Comparison of ENCODE assay signal across 28 mouse cellular contexts in the genomic region with DNA sequence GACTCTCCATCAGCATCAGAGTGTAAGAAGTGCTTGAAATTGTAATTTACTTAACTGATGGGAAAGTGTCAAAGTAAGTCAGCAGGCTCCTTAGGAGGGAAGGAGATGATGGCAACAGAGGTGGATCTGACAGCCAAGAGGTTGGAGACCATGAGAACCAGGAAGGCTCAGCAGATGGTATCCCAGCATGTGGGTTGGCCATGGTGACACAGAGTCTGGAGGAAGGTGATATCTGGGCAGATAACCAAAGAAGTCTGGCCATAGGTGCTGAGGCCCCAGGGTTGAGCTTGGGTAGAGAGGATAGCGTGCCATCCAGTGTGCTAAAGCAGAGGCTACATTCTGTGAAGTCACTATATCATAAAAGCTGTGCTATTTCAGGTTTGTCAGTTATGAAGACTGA. TPM values are rescaled to one million over a fixed set of nuclear protein-coding genes. Genes with fewer than 3 reads are reported as not detected.
DNase-seq lines count a peak whose midpoint lies in the region; ATAC-seq and TF ChIP-seq lines count a peak whose summit lies in the region.
"Had no signal": no experiment of that assay in that cellular context is flagged by ENCODE, and none has a peak within 500 bp of the region (broad histone marks: within the 10 kb centered on the region; RNA-seq: fewer than 3 reads in every experiment).

No protein-coding gene starts in this region.

- 82% methylated on average over 1 of the region's 1 CpGs for WGBS in hindbrain, postnatal 0 days
- WGBS in hindbrain, embryonic 11.5 days, result 94% methylated on average over 1 of the region's 1 CpGs

- no peak overlapping the region for H3K4me2 ChIP-seq in hindbrain, postnatal 0 days (ENCODE audit: low read depth, low read length)
- H3K4me2 ChIP-seq in hindbrain, embryonic 11.5 days (replicated peaks; ENCODE audit: low read depth, low read length), result no peak overlapping the region
- H3K4me2 ChIP-seq: embryonic facial prominence, embryonic 12.5 days; heart, embryonic 11.5 days; liver, embryonic 13.5 days; midbrain, embryonic 12.5 days had no signal

- H3K9ac ChIP-seq in hindbrain, postnatal 0 days (replicated peaks; ENCODE audit: low read length), result no peak overlapping the region
- H3K9ac ChIP-seq in hindbrain, embryonic 11.5 days (ENCODE audit: low read depth, low read length), result no peak overlapping the region
- H3K9ac ChIP-seq: embryonic facial prominence, embryonic 12.5 days; liver, embryonic 13.5 days; midbrain, embryonic 12.5 days had no signal

- no peaks in the 10 kb centered on the region for H3K9me3 ChIP-seq in hindbrain, postnatal 0 days (ENCODE audit: low read length)
- no peaks in the 10 kb centered on the region for H3K9me3 ChIP-seq in hindbrain, embryonic 11.5 days (ENCODE audit: control insufficient read depth, low read length)
- H3K9me3 ChIP-seq: embryonic facial prominence, embryonic 12.5 days; liver, embryonic 13.5 days; megakaryocyte, embryonic 14.5 days; midbrain, embryonic 12.5 days had no signal

- 0 out of 2 replicates have a peak, but pooled peaks have one; percentile 32 for ATAC-seq in hindbrain, postnatal 0 days
- ATAC-seq in hindbrain, embryonic 11.5 days (ENCODE audit: low FRiP score), result no peak
- ATAC-seq: CD4-positive, CD25-positive, alpha-beta regulatory T cell, adult 4 months; forebrain, embryonic 14.5 days; intestine, postnatal 0 days; lung, postnatal 0 days had no signal

- H3K4me1 ChIP-seq in hindbrain, postnatal 0 days (ENCODE audit: insufficient read depth, low read length), result no peaks in the 10 kb centered on the region
- H3K4me1 ChIP-seq in hindbrain, embryonic 11.5 days (replicated peaks; ENCODE audit: control insufficient read depth, insufficient read depth, low read length), result no peaks in the 10 kb centered on the region
- H3K4me1 ChIP-seq: embryonic facial prominence, embryonic 12.5 days; liver, embryonic 13.5 days; megakaryocyte, embryonic 14.5 days; midbrain, embryonic 12.5 days had no signal

- H3K27ac ChIP-seq in hindbrain, postnatal 0 days, result no peak overlapping the region
- H3K27ac ChIP-seq in hindbrain, embryonic 11.5 days (ENCODE audit: low read depth, low read length), result no peak overlapping the region
- H3K27ac ChIP-seq: embryonic facial prominence, embryonic 12.5 days; left cerebral cortex, adult 2 months; liver, embryonic 13.5 days; midbrain, embryonic 12.5 days had no signal

- H3K36me3 ChIP-seq in hindbrain, postnatal 0 days (ENCODE audit: insufficient read depth, low read length), result no peaks in the 10 kb centered on the region
- H3K36me3 ChIP-seq in hindbrain, embryonic 11.5 days (ENCODE audit: control insufficient read depth, insufficient read depth, low read length), result no peaks in the 10 kb centered on the region
- H3K36me3 ChIP-seq: embryonic facial prominence, embryonic 12.5 days; liver, embryonic 13.5 days; midbrain, embryonic 12.5 days had no signal

- H3K4me3 ChIP-seq in hindbrain, postnatal 0 days (ENCODE audit: low read length), result no peak overlapping the region
- H3K4me3 ChIP-seq in hindbrain, embryonic 11.5 days (ENCODE audit: low read depth, low read length), result no peak overlapping the region
- H3K4me3 ChIP-seq: embryonic facial prominence, embryonic 12.5 days; left cerebral cortex, adult 2 months; liver, embryonic 13.5 days; megakaryocyte, embryonic 14.5 days; midbrain, embryonic 12.5 days had no signal

- no peak for TF ChIP-seq CTCF in hindbrain, postnatal 0 days (IDR thresholded peaks at IDR 0.05; ENCODE audit: low read depth)

- DNase-seq in hindbrain, postnatal 0 days (ENCODE audit: low spot score), result peak; percentile 30
- no peak for DNase-seq in hindbrain, embryonic 11.5 days (ENCODE audit: low spot score)
- peak; percentile 95 for DNase-seq in cerebellum, adult 11 months
- DNase-seq in cerebellum, adult 8-10 months, result peak; percentile 97
- DNase-seq in cerebellum, postnatal 25 days, result peak; percentile 98
- no peak for DNase-seq in heart, postnatal 4 days
- DNase-seq in layer of hippocampus, adult 18-20 months (ENCODE audit: low spot score in 2 of 2), result no peak
- DNase-seq: embryo, embryonic 11 days; gastrocnemius, postnatal 36 days; heart, adult 18-20 months; heart, postnatal 36 days; kidney, adult 9 months; kidney, postnatal 10 days; liver, embryonic 13.5 days; lung, adult 18-20 months; lung, postnatal 4 days; right cerebral cortex, postnatal 4 days; thymus, adult 2 months; thymus, postnatal 36 days had no signal

- H3K27me3 ChIP-seq in hindbrain, postnatal 0 days (ENCODE audit: insufficient read depth, low read length), result no peaks in the 10 kb centered on the region
- H3K27me3 ChIP-seq in hindbrain, embryonic 11.5 days (ENCODE audit: control insufficient read depth, insufficient read depth, low read length), result no peaks in the 10 kb centered on the region
- H3K27me3 ChIP-seq: embryonic facial prominence, embryonic 12.5 days; liver, embryonic 13.5 days; megakaryocyte, embryonic 14.5 days; midbrain, embryonic 12.5 days had no signal

RNA-seq across cellular contexts. Expression of a gene that starts 32.0 kb away (rescaled TPM):
- 4.2 and 6.1 TPM in 2 replicates for total RNA-seq in hindbrain, postnatal 0 days (2014; rRNA removed)
- polyA plus RNA-seq in hindbrain, postnatal 0 days (2015; fragmentation: Nextera tagmentation; extraction: Ambion mirVana), result 10.2 and 11.3 TPM in 2 replicates
- polyA plus RNA-seq in hindbrain, embryonic 11.5 days (2014; fragmentation: Nextera tagmentation; extraction: Ambion mirVana), result 2.1 and 4.1 TPM in 2 replicates
- total RNA-seq in heart, postnatal 4 days (2021), result 1 to 10 TPM in 1 of 2 experiments, under 1 TPM in 1; 0.61 to 1.4 TPM
- 10 to 100 TPM; 13.0 to 14.0 TPM for total RNA-seq in layer of hippocampus, adult 18-20 months (2021)
- total RNA-seq: gastrocnemius, postnatal 36 days had no signal

Comparison
In these comparisons a context has a peak if more than half of its experiments do, and no peak if none do; other contexts are left out.
1. DNase-seq: peak in hindbrain, postnatal 0 days (single experiment), cerebellum, adult 11 months (single experiment), cerebellum, adult 8-10 months (single experiment) and cerebellum, postnatal 25 days (2 of 2); none in hindbrain, embryonic 11.5 days (single experiment), heart, postnatal 4 days (single experiment) and layer of hippocampus, adult 18-20 months (0 of 2).